Mouse (Mus musculus) cortical plate, adult 2 months (tissue): ENCODE measurements around the gene Dlx2. TPM values are rescaled to one million over a fixed set of nuclear protein-coding genes. Genes with fewer than 3 reads are reported as not detected.

ENCODE experiments used
- H3K27ac ChIP-seq: fragments of 200-500 bp; 2 replicates; pipeline ENCODE4 v1.5.1; 2012; ENCODE audit warnings: low read length, control low read depth, inconsistent platforms; ENCODE audit not compliant: insufficient read depth
- H3K4me1 ChIP-seq: fragments of 200-500 bp; 2 replicates; pipeline ENCODE4 v1.6.1; 2011; ENCODE audit warnings: low read length; ENCODE audit not compliant: control insufficient read depth, insufficient read depth
- H3K4me3 ChIP-seq: fragments of 200-500 bp; 2 replicates; pipeline ENCODE4 v1.5.1; 2011; ENCODE audit warnings: mild to moderate bottlenecking, low read length, control low read depth; ENCODE audit not compliant: insufficient read depth
- CTCF ChIP-seq: fragments of 200-500 bp; IDR thresholded peaks from 2 replicates; pipeline ENCODE4 v1.5.1; 2011; ENCODE audit warnings: mild to moderate bottlenecking, control low read depth, low read length; ENCODE audit not compliant: insufficient read depth; ENCODE audit errors: extremely low read depth
- POLR2A ChIP-seq: fragments of 200-500 bp; IDR thresholded peaks from 2 replicates; pipeline ENCODE4 v1.6.1; 2011; ENCODE audit warnings: mild to moderate bottlenecking, low read length, control low read depth; ENCODE audit not compliant: insufficient read depth; ENCODE audit errors: extremely low read depth
- polyA plus RNA-seq: library from polyadenylated mRNA; depleted of rRNA; stranded (reverse); fragments of >200 nt; gene quantifications from 2 replicates; pipeline ENCODE4 v1.2.3, GENCODE M21; 2012

Gene Dlx2
- polyA plus RNA-seq, 1 experiment, result 4.2 TPM

- no peak overlapping the region for H3K27ac ChIP-seq
- H3K4me1 ChIP-seq, result no peaks in the 10 kb centered on the region
- TF ChIP-seq CTCF (no peak), POLR2A (no peak)
- no peak overlapping the region for H3K4me3 ChIP-seq
Measured at GRCm38 (mm10) chr2:71550330-71550729, 3.8 kb upstream of the Dlx2 start.

GRCm38 (mm10) chr2:71547829-71548228 is 1.3 kb upstream of the Dlx2 start:
- TF ChIP-seq POLR2A (no peak), CTCF (peak; percentile 39)
- H3K27ac ChIP-seq, result no peak overlapping the region
- no peak overlapping the region for H3K4me3 ChIP-seq
- H3K4me1 ChIP-seq, result no peaks in the 10 kb centered on the region

GRCm38 (mm10) chr2:71545882-71546639 is 493 bp downstream of the Dlx2 start:
- Histone ChIP-seq H3K4me1 (0 out of 2 replicates have a peak, but pooled peaks cover 2% of the 10 kb centered on the region), H3K4me3 (peak overlapping the region; percentile 51), H3K27ac (no peak overlapping the region)
- TF ChIP-seq POLR2A (no peak), CTCF (no peak)

- Histone ChIP-seq H3K27ac (no peak overlapping the region), H3K4me1 (0 out of 2 replicates have a peak, but pooled peaks cover 2% of the 10 kb centered on the region), H3K4me3 (peak overlapping the region; percentile 51)
- TF ChIP-seq CTCF (no peak), POLR2A (no peak)
Measured at GRCm38 (mm10) chr2:71545401-71545881, 1.1 kb downstream of the Dlx2 start.

GRCm38 (mm10) chr2:71544391-71545285 is 1.9 kb downstream of the Dlx2 start:
- TF ChIP-seq POLR2A (no peak), CTCF (no peak)
- H3K4me1 ChIP-seq, result 0 out of 2 replicates have a peak, but pooled peaks cover 2% of the 10 kb centered on the region
- H3K27ac ChIP-seq, result no peak overlapping the region
- peak overlapping the region; percentile 51; the same call in 1 of the 2 replicates for H3K4me3 ChIP-seq

- Histone ChIP-seq H3K4me3 (peak overlapping the region; percentile 17; the same call in 1 of the 2 replicates), H3K27ac (no peak overlapping the region)
- no peak for TF ChIP-seq CTCF
- no peak for TF ChIP-seq POLR2A
Measured at GRCm38 (mm10) chr2:71543948-71544347, 2.6 kb downstream of the Dlx2 start.

GRCm38 (mm10) chr2:71543531-71543930 is 3.0 kb downstream of the Dlx2 start:
- TF ChIP-seq CTCF (no peak), POLR2A (no peak)
- 0 out of 2 replicates have a peak, but pooled peaks cover 2% of the 10 kb centered on the region for H3K4me1 ChIP-seq
- H3K27ac ChIP-seq, result no peak overlapping the region
- H3K4me3 ChIP-seq, result peak overlapping the region; percentile 17; the same call in 1 of the 2 replicates

More at GRCm38 (mm10) chr2:71543948-71544347, 2.6 kb downstream of the Dlx2 start:
- 0 out of 2 replicates have a peak, but pooled peaks cover 2% of the 10 kb centered on the region for H3K4me1 ChIP-seq

- Histone ChIP-seq H3K4me1 (0 out of 2 replicates have a peak, but pooled peaks cover 2% of the 10 kb centered on the region), H3K27ac (no peak overlapping the region), H3K4me3 (peak overlapping the region; percentile 30; the same call in 1 of the 2 replicates)
- TF ChIP-seq CTCF (no peak), POLR2A (no peak)
Measured at GRCm38 (mm10) chr2:71542816-71543301, 3.7 kb downstream of the Dlx2 start.
